Mouse (Mus musculus): ENCODE data around the gene Man1a. TPM values are rescaled to one million over a fixed set of nuclear protein-coding genes. Genes with fewer than 3 reads are reported as not detected.

Man1a gene
- polyA plus RNA-seq, 1 experiment from 2014 or later, result 4.1 TPM

- no peak for ATAC-seq (ENCODE audit: borderline replicate concordance, extremely low read depth, low FRiP score, low TSS enrichment)
- Histone ChIP-seq H3K36me3 (no peaks in the 10 kb centered on the region), H3K4me1 (no peaks in the 10 kb centered on the region), H3K9me3 (no peaks in the 10 kb centered on the region), H3K4me2 (no peak overlapping the region), H3K4me3 (no peak overlapping the region), H3K27me3 (no peaks in the 10 kb centered on the region), H3K9ac (no peak overlapping the region), H3K27ac (no peak overlapping the region)
- WGBS, result 77% methylated on average over 7 of the region's 7 CpGs
Observed at GRCm38 (mm10) chr10:54060587-54060986, 15.8 kb downstream of the Man1a start.

DNA sequence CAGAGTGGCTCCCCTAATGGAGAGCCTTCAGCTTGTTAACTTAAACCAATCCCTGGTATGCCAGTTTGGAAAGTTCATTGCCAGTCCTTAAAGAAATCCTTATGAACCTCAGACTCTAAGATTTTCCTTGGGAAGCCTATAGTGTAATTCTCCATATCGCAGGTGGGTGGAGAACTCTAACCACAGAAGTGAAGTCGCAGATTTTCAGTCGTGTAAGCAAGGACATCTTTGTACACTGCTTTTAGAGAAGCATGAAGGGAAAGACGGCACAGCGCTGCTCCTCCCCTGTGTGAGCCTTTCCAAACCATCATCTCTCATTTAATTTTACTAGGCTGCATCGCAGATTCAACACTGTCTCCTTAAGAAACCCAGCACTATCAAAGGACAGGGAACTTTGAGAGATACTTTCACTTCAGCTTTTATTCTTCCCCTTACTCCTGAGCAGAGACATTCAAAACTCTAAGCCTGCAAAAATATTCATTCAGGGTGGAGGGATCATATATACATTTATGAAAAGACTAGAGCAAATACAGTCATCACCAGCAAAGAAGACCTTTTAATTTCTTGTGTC, 16.6 kb downstream of the Man1a start:
- Histone ChIP-seq H3K4me1 (no peaks in the 10 kb centered on the region), H3K27me3 (no peaks in the 10 kb centered on the region), H3K9me3 (no peaks in the 10 kb centered on the region), H3K27ac (no peak overlapping the region), H3K9ac (no peak overlapping the region), H3K4me3 (no peak overlapping the region), H3K4me2 (no peak overlapping the region), H3K36me3 (no peaks in the 10 kb centered on the region)
- WGBS, result 39% methylated on average over 6 of the region's 6 CpGs
- no peak for ATAC-seq (ENCODE audit: borderline replicate concordance, extremely low read depth, low FRiP score, low TSS enrichment)

DNA sequence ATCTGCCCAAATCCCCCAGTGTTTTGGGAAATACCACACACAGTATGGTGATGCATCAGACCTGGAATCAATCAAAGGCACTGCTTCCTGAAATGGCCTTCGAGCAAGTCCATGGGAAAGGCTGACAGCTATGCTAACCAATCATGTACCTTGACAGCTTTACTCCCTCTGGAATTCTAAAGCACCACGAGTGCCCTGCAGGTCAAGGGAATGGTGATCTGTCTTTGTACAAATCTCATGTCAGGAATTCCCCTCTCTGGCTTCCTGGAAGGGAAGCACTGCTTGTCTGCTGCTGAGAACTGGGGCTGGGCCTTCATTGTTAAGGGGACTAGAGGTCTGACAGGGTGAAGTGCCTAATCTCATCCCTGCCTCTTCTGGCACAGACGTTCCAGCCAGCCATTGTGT, 17.3 kb downstream of the Man1a start:
- Histone ChIP-seq H3K36me3 (no peaks in the 10 kb centered on the region), H3K4me1 (no peaks in the 10 kb centered on the region), H3K4me3 (no peak overlapping the region), H3K4me2 (no peak overlapping the region), H3K27ac (no peak overlapping the region), H3K9me3 (no peaks in the 10 kb centered on the region), H3K27me3 (no peaks in the 10 kb centered on the region), H3K9ac (no peak overlapping the region)
- WGBS, result 10% methylated on average over 3 of the region's 3 CpGs
- no peak for ATAC-seq (ENCODE audit: borderline replicate concordance, extremely low read depth, low FRiP score, low TSS enrichment)

DNA sequence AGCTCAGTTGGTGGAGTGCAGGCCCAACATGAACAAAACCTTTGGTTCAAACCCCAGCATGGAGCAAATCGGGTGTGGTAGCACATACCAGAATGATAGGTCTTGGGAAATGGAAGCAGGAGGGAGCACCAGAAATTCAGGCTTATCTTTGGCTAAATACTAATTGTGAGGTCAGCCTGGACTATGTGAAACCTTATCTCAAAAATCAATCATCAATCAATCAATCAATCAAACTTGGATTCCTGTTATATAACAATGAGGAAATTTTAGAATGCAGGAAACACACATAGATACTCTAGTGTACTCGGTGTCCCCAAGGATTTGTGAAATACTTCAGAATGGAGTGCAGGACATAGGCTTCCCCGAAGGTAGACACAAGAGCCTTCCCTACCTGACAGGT, 17.8 kb downstream of the Man1a start:
- no peak overlapping the region for H3K9ac ChIP-seq
- no peak overlapping the region for H3K4me2 ChIP-seq
- no peaks in the 10 kb centered on the region for H3K36me3 ChIP-seq
- H3K4me3 ChIP-seq, result no peak overlapping the region
- H3K27me3 ChIP-seq, result no peaks in the 10 kb centered on the region
- ATAC-seq (ENCODE audit: borderline replicate concordance, extremely low read depth, low FRiP score, low TSS enrichment), result no peak
- 42% methylated on average over 3 of the region's 3 CpGs for WGBS
- H3K27ac ChIP-seq, result no peak overlapping the region
- H3K9me3 ChIP-seq, result no peaks in the 10 kb centered on the region
- no peaks in the 10 kb centered on the region for H3K4me1 ChIP-seq

DNA sequence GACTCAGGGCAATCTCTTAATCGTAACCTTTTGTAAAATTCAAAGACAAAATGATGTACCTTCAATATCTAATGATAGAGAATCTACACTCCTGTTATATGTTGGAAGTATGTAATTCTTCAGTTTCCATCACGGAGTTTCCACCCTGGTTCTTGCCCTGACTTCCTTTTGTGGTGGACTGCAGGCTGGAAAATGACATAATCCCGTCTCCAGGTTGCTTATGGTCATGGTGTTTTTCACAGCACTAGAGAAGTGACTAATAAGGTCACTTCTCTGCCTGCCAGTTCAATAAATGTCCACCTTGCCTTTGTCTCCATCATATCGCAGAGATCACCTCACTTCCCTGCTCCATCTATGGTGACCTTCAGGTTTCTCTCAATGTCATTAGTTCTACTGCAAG, 22.2 kb downstream of the Man1a start:
- Histone ChIP-seq H3K4me1 (no peaks in the 10 kb centered on the region), H3K4me3 (no peak overlapping the region), H3K36me3 (no peaks in the 10 kb centered on the region), H3K27me3 (no peaks in the 10 kb centered on the region), H3K9ac (no peak overlapping the region), H3K4me2 (no peak overlapping the region), H3K9me3 (no peaks in the 10 kb centered on the region), H3K27ac (no peak overlapping the region)
- ATAC-seq (ENCODE audit: borderline replicate concordance, extremely low read depth, low FRiP score, low TSS enrichment), result no peak
- WGBS, result 78% methylated on average over 4 of the region's 4 CpGs

DNA sequence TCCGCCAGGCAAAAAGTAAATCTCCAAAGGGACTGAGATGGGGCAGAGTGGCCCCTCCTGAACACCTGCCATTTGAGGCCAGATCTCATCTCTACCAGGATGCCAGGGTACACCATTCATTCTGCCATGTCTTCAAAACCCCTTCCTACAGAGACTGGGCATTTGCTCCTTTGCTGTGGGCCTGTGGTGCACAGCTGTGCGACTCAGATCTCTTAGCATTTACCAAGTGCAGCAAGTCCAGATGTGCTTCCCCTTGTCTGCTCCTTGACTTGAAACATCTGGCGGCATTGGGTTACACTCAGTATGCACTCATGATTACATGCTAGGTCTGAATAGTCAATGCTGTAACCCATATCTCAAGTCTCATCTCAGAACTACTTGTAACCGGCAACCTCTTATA, 28.5 kb downstream of the Man1a start:
- ATAC-seq (ENCODE audit: borderline replicate concordance, extremely low read depth, low FRiP score, low TSS enrichment), result peak; percentile 39; the same call in 1 of the 2 replicates
- Histone ChIP-seq H3K9ac (no peak overlapping the region), H3K27me3 (no peaks in the 10 kb centered on the region), H3K27ac (no peak overlapping the region), H3K9me3 (no peaks in the 10 kb centered on the region), H3K4me2 (no peak overlapping the region), H3K36me3 (no peaks in the 10 kb centered on the region), H3K4me1 (no peaks in the 10 kb centered on the region), H3K4me3 (no peak overlapping the region)
- WGBS, result 67% methylated on average over 4 of the region's 4 CpGs

- no peak overlapping the region for H3K4me3 ChIP-seq
- no peak overlapping the region for H3K9ac ChIP-seq
- WGBS, result 87% methylated on average over 3 of the region's 3 CpGs
- no peak for ATAC-seq (ENCODE audit: borderline replicate concordance, extremely low read depth, low FRiP score, low TSS enrichment)
- H3K27me3 ChIP-seq, result no peaks in the 10 kb centered on the region
- H3K4me2 ChIP-seq, result no peak overlapping the region
- peaks cover 6% of the 10 kb centered on the region; the same call in 1 of the 2 replicates for H3K4me1 ChIP-seq
- no peaks in the 10 kb centered on the region for H3K9me3 ChIP-seq
- no peaks in the 10 kb centered on the region for H3K36me3 ChIP-seq
- no peak overlapping the region for H3K27ac ChIP-seq
Observed at GRCm38 (mm10) chr10:54043358-54043757, 33.1 kb downstream of the Man1a start.

GRCm38 (mm10) chr10:54042212-54042840, 34.1 kb downstream of the Man1a start:
- peaks cover 6% of the 10 kb centered on the region; the same call in 1 of the 2 replicates for H3K4me1 ChIP-seq
- H3K9me3 ChIP-seq, result no peaks in the 10 kb centered on the region
- H3K27ac ChIP-seq, result no peak overlapping the region
- H3K4me3 ChIP-seq, result no peak overlapping the region
- H3K4me2 ChIP-seq, result no peak overlapping the region
- ATAC-seq (ENCODE audit: borderline replicate concordance, extremely low read depth, low FRiP score, low TSS enrichment), result peak; percentile 43; the same call in 1 of the 2 replicates
- no peaks in the 10 kb centered on the region for H3K27me3 ChIP-seq
- H3K36me3 ChIP-seq, result no peaks in the 10 kb centered on the region
- no peak overlapping the region for H3K9ac ChIP-seq
- WGBS, result 65% methylated on average over 7 of the region's 7 CpGs

DNA sequence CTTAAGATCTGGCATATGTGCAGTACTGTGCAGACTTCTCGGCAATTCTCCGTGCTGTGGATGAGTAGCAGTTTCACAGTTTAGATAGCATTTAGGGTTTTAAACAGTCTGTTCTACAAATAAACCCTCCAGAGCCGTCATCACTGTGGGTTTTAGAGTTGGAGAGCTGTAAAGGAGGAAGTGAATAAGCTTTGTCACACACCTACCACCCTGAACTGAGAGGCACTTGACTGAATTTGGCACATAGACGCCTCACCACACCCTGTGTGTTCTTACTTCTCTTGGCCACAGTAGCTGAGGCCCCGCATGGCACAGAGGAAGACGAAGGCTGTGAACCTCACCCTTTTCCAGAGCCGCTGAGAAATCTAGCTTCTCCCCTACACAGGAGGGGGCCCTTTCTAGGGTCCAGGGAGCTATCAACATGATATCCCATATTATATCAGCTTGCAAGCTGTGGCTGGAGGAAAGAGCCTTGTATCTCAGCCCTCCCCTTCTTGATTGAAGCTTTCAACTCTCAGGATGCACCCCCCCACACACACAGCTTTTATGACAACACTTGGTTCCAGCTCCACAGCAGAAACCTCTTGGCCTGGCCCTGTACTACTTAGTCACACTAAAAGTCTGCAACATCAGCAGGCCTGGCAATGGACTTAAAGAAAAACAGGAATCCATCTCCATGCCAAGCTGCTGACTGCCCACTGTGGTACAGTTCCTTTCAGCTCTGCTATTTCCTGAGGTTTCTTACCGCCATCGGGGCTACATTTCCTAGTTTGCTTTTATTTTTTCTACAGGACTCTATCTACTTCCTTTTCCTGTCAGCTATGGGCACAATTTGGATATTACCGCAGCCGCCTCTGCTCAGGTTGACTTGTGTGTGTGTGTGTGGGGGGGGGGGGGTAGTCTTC, 35.9 kb downstream of the Man1a start:
- peak overlapping the region; percentile 59 for H3K27ac ChIP-seq
- peaks cover 6% of the 10 kb centered on the region; the same call in 1 of the 2 replicates for H3K4me1 ChIP-seq
- H3K36me3 ChIP-seq, result no peaks in the 10 kb centered on the region
- H3K4me2 ChIP-seq, result no peak overlapping the region
- WGBS, result 65% methylated on average over 11 of the region's 11 CpGs
- no peak overlapping the region for H3K4me3 ChIP-seq
- peak; percentile 81 for ATAC-seq (ENCODE audit: borderline replicate concordance, extremely low read depth, low FRiP score, low TSS enrichment)
- no peaks in the 10 kb centered on the region for H3K27me3 ChIP-seq
- H3K9me3 ChIP-seq, result no peaks in the 10 kb centered on the region
- no peak overlapping the region for H3K9ac ChIP-seq

DNA sequence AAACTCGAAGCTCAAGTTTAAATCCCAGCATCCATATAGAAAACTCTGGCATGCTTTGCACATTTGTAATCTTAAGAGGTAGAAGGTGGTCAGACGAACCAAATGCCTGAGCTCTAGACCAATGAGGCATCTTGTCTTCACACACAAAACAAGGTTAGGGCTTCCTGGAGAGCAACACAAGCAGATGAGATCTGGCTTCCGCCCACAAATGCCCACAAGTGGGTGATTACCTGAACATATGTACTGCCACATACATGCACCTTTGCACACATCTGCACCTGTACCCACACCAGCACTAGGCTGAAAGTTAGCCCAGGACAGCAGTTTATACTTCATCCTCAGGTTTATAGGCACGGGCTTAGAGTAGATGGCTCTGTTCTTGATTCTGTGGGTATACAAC, 36.7 kb downstream of the Man1a start:
- no peak for ATAC-seq (ENCODE audit: borderline replicate concordance, extremely low read depth, low FRiP score, low TSS enrichment)
- H3K27me3 ChIP-seq, result no peaks in the 10 kb centered on the region
- H3K4me1 ChIP-seq, result peaks cover 6% of the 10 kb centered on the region; the same call in 1 of the 2 replicates
- H3K36me3 ChIP-seq, result no peaks in the 10 kb centered on the region
- H3K9ac ChIP-seq, result no peak overlapping the region
- WGBS, result 80% methylated on average over 4 of the region's 4 CpGs
- H3K4me2 ChIP-seq, result no peak overlapping the region
- no peak overlapping the region for H3K4me3 ChIP-seq
- H3K9me3 ChIP-seq, result no peaks in the 10 kb centered on the region
- H3K27ac ChIP-seq, result no peak overlapping the region

DNA sequence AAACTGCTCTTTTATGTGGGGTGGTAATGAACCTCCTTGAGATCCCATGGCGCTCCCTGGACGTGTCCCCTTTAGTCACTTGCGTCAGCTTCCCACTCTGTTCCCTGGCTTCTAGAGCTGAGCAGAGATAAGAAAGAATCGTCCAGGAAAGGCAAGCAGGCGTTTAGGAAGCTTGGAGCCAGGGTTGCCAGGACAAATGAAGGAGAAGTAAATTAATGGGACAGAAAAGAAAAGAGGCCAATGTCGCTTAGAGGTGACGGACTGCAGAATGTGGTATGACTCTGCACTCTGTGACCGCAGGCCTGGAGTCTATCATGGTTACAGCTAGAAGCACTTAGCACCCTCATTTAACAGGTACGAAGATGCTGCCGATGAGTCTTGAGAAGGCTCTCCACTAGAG, 37.7 kb downstream of the Man1a start:
- Histone ChIP-seq H3K27ac (no peak overlapping the region), H3K4me2 (no peak overlapping the region), H3K4me3 (no peak overlapping the region), H3K4me1 (peaks cover 6% of the 10 kb centered on the region; the same call in 1 of the 2 replicates), H3K9me3 (no peaks in the 10 kb centered on the region), H3K27me3 (no peaks in the 10 kb centered on the region), H3K9ac (no peak overlapping the region), H3K36me3 (no peaks in the 10 kb centered on the region)
- WGBS, result 66% methylated on average over 10 of the region's 10 CpGs
- no peak for ATAC-seq (ENCODE audit: borderline replicate concordance, extremely low read depth, low FRiP score, low TSS enrichment)

- peak; percentile 56; the same call in 1 of the 2 replicates for ATAC-seq (ENCODE audit: borderline replicate concordance, extremely low read depth, low FRiP score, low TSS enrichment)
- 37% methylated on average over 5 of the region's 5 CpGs for WGBS
- H3K4me2 ChIP-seq, result no peak overlapping the region
- no peak overlapping the region for H3K4me3 ChIP-seq
- no peaks in the 10 kb centered on the region for H3K9me3 ChIP-seq
- no peak overlapping the region for H3K27ac ChIP-seq
- H3K36me3 ChIP-seq, result no peaks in the 10 kb centered on the region
- H3K9ac ChIP-seq, result no peak overlapping the region
- peaks cover 6% of the 10 kb centered on the region; the same call in 1 of the 2 replicates for H3K4me1 ChIP-seq
- H3K27me3 ChIP-seq, result no peaks in the 10 kb centered on the region
Observed at GRCm38 (mm10) chr10:54038180-54038579, 38.2 kb downstream of the Man1a start.

Data from lung, embryonic 15.5 days (tissue).